Mouse (Mus musculus): ENCODE data around the gene Olfr1256. TPM values are rescaled to one million over a fixed set of nuclear protein-coding genes. Genes with fewer than 3 reads are reported as not detected.

Olfr1256 gene
- polyA plus RNA-seq (2015; fragmentation: Nextera tagmentation; extraction: Ambion mirVana), result not detected in 2 replicates

DNA sequence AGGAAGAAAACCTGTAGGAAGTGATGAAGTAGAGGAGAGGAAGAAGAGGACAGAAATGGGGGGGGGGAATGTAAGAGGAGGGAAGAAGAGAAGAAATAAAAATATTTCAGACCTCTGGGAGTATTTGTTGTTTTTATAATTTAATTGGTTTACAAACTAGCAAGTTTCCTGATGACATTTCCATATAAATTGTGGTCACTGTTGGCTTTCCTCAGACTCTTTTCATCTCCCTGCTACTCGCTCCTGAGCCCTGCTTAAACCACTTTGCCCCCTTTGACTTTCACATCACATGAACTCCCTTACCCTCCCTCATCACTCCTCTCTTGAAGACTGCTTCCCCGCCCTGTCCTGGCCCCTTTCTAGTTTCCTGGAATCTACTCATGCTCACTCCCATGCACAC is at the start of gene Olfr1256:
TSS of gene Olfr1256 (minus strand) at position 101 of the 400 bp plus-strand sequence.
- no peak for DNase-seq (ENCODE audit: low spot score)

DNA sequence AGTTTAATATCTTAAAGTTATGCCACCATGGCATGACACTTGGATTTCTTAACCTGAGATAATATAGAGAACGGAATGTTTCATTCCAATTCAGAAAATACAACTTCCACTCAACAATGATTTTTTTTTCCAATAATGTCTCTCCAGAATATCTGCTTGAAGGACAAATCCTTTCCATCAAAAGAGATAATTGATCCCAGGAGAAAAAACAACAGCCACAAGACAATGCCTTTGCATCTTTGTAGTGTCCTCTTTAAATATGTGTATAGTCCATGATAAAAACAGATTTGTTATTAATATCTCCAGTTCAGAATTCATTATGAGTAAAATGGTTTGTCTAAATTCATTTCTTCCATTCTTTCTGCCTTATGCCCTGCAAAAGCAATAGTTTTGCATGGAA is 36.8 kb upstream of the Olfr1256 start, which contains the start of gene Olfr1257:
TSS of gene Olfr1257 (plus strand) at position 301 of the 400 bp plus-strand sequence.
- DNase-seq (ENCODE audit: low spot score), result no peak

- no peak for DNase-seq (ENCODE audit: low spot score)
These were observed 7.9 kb upstream of the Olfr1256 start for GRCm38 (mm10) chr2:89849230-89849629.

DNA sequence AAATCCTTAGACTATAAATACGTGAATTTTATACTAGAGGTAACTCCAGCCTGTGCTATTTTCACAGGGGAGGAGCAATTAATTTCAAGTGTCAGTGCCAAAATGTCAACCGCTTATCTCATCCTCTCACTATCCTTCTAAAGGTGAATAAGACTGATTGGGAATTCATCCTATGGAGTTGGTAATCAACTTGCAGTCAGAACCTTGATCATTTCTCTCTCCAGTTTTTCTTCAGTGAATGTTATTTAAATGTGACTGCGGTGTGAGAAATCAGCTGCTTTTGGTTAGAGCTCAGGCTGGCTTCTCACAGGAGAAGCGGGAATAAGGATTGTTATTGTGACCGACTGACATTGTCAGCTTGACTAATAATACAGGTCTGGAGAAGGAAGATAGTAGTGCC is 6.8 kb upstream of the Olfr1256 start, which contains the start of gene Olfr48:
TSS of gene Olfr48 (minus strand) at position 101 of the 400 bp plus-strand sequence.
- no peak for DNase-seq (ENCODE audit: low spot score)

- DNase-seq (ENCODE audit: low spot score), result no peak
These were observed 21.1 kb downstream of the Olfr1256 start for GRCm38 (mm10) chr2:89820216-89820615.

DNA sequence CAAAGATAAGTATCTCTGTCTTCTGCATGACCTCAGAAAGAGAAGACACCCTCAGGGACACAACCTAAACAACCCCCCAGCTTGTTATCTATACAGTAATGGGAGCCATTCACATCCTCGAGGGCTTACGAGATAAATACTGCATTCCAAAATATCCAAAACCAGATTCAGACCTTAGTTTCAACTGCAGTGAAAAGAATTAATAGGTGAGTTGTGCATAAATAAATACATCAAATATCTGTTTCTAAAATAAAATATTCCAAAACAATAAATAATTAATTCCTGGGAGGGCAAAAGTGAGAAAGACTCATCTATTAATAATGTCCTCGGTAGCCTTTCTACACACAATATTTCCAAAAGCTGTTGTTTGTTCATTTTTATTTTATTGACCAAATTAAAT is 29.6 kb downstream of the Olfr1256 start, which contains the start of gene Olfr1255:
TSS of gene Olfr1255 (plus strand) at position 301 of the 400 bp plus-strand sequence.
- DNase-seq (ENCODE audit: low spot score), result no peak

DNA sequence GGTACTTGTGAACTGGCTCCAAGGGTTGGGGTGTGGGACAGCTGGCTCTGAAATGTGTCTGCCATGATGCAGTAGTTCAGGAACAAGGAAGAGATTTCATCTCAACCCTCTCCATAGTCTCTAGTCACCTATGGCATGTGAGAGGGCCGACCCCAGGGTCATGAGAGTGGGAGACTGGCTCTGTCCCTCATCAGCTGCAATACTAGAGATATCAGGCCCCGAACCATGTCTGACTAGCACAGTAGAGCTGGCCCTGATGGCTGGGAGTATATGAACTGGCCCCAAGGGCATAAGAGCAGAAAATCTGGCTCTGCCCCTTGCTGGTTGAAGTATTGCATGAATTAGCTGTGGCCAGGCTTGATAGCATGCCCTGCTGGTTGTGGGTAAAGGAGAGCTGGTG is 30.6 kb downstream of the Olfr1256 start:
- no peak for DNase-seq (ENCODE audit: low spot score)

DNA sequence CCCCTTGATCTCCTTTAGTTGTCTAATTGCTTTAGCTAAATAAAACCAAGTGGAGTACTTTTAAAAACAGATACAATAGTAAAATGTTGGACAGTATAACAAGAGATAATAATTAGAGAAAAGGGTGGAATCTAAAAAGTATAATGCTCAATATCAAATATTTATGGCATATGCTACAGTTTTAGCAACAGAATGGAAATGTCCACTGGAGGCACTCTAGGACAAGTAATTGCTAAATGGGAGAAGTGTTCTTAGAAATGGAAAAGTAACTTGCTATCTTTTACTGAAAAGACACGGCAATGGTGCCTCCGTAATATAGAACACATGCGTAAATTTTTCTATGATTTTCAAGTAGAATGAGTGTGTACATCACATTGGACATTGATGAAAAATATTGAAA is 41.8 kb downstream of the Olfr1256 start:
- no peak for DNase-seq (ENCODE audit: low spot score)

GRCm38 (mm10) chr2:89793519-89793918 is 47.8 kb downstream of the Olfr1256 start, which contains the start of gene Olfr1254:
TSS of gene Olfr1254 (minus strand) at chr2:89793619.
- DNase-seq (ENCODE audit: low spot score), result no peak

Other genes with a start within 250 kb of the Olfr1256 start
- gene Olfr1246, start 248.4 kb downstream of the Olfr1256 start, polyA plus RNA-seq (2015; fragmentation: Nextera tagmentation; extraction: Ambion mirVana), result not detected in 2 replicates
- not detected in 2 replicates for gene Olfr1247, start 227.4 kb downstream of the Olfr1256 start, polyA plus RNA-seq (2015; fragmentation: Nextera tagmentation; extraction: Ambion mirVana)
- not detected in 2 replicates for gene Olfr1248, start 223.3 kb downstream of the Olfr1256 start, polyA plus RNA-seq (2015; fragmentation: Nextera tagmentation; extraction: Ambion mirVana)
- not detected in 2 replicates for gene Olfr1249, start 206.6 kb downstream of the Olfr1256 start, polyA plus RNA-seq (2015; fragmentation: Nextera tagmentation; extraction: Ambion mirVana)
- gene Olfr1250, start 180.1 kb downstream of the Olfr1256 start, polyA plus RNA-seq (2015; fragmentation: Nextera tagmentation; extraction: Ambion mirVana), result not detected in 2 replicates
- not detected in 2 replicates for gene Olfr1251, start 169.6 kb downstream of the Olfr1256 start, polyA plus RNA-seq (2015; fragmentation: Nextera tagmentation; extraction: Ambion mirVana)
- gene Olfr1252, start 116.5 kb downstream of the Olfr1256 start, polyA plus RNA-seq (2015; fragmentation: Nextera tagmentation; extraction: Ambion mirVana), result not detected in 2 replicates
- gene Olfr1253, start 84.5 kb downstream of the Olfr1256 start, polyA plus RNA-seq (2015; fragmentation: Nextera tagmentation; extraction: Ambion mirVana), result not detected in 2 replicates
- gene Olfr1254, start 47.9 kb downstream of the Olfr1256 start, polyA plus RNA-seq (2015; fragmentation: Nextera tagmentation; extraction: Ambion mirVana), result not detected in 2 replicates
- not detected in 2 replicates for gene Olfr1255, start 29.5 kb downstream of the Olfr1256 start, polyA plus RNA-seq (2015; fragmentation: Nextera tagmentation; extraction: Ambion mirVana)
- not detected in 2 replicates for gene Olfr48, start 6.7 kb upstream of the Olfr1256 start, polyA plus RNA-seq (2015; fragmentation: Nextera tagmentation; extraction: Ambion mirVana)
- not detected in 2 replicates for gene Olfr1257, start 36.9 kb upstream of the Olfr1256 start, polyA plus RNA-seq (2015; fragmentation: Nextera tagmentation; extraction: Ambion mirVana)
- gene Olfr1258, start 85.8 kb upstream of the Olfr1256 start, polyA plus RNA-seq (2015; fragmentation: Nextera tagmentation; extraction: Ambion mirVana), result not detected in 2 replicates
- gene Olfr1259, start 107.1 kb upstream of the Olfr1256 start, polyA plus RNA-seq (2015; fragmentation: Nextera tagmentation; extraction: Ambion mirVana), result not detected in 2 replicates
- not detected in 2 replicates for gene Olfr1260, start 132.8 kb upstream of the Olfr1256 start, polyA plus RNA-seq (2015; fragmentation: Nextera tagmentation; extraction: Ambion mirVana)
- not detected in 2 replicates for gene Olfr1261, start 149.7 kb upstream of the Olfr1256 start, polyA plus RNA-seq (2015; fragmentation: Nextera tagmentation; extraction: Ambion mirVana)
- gene Olfr1262, start 158.6 kb upstream of the Olfr1256 start, polyA plus RNA-seq (2015; fragmentation: Nextera tagmentation; extraction: Ambion mirVana), result not detected in 2 replicates
- gene Olfr1263, start 170.6 kb upstream of the Olfr1256 start, polyA plus RNA-seq (2015; fragmentation: Nextera tagmentation; extraction: Ambion mirVana), result not detected in 2 replicates
- gene Olfr1264, start 184.0 kb upstream of the Olfr1256 start, polyA plus RNA-seq (2015; fragmentation: Nextera tagmentation; extraction: Ambion mirVana), result not detected in 2 replicates
- not detected in 2 replicates for gene Olfr1265, start 193.8 kb upstream of the Olfr1256 start, polyA plus RNA-seq (2015; fragmentation: Nextera tagmentation; extraction: Ambion mirVana)
- gene Olfr140, start 222.0 kb upstream of the Olfr1256 start, polyA plus RNA-seq (2015; fragmentation: Nextera tagmentation; extraction: Ambion mirVana), result not detected in 2 replicates